Mouse (Mus musculus) naive thymus-derived CD4-positive, alpha-beta T cell, adult 2 months (primary cell): ENCODE measurements around the gene Cdk8.
"Not testable (repeated sequence)": the region's sequence is repeated elsewhere in the genome, so short reads cannot be mapped to it uniquely, and the experiment has no call there.

ENCODE experiments used
- DNase-seq: peaks from one replicate; pipeline ENCODE4 v3.0.0-alpha.2; 2011; ENCODE audit warnings: low read depth

The Cdk8 gene

DNA sequence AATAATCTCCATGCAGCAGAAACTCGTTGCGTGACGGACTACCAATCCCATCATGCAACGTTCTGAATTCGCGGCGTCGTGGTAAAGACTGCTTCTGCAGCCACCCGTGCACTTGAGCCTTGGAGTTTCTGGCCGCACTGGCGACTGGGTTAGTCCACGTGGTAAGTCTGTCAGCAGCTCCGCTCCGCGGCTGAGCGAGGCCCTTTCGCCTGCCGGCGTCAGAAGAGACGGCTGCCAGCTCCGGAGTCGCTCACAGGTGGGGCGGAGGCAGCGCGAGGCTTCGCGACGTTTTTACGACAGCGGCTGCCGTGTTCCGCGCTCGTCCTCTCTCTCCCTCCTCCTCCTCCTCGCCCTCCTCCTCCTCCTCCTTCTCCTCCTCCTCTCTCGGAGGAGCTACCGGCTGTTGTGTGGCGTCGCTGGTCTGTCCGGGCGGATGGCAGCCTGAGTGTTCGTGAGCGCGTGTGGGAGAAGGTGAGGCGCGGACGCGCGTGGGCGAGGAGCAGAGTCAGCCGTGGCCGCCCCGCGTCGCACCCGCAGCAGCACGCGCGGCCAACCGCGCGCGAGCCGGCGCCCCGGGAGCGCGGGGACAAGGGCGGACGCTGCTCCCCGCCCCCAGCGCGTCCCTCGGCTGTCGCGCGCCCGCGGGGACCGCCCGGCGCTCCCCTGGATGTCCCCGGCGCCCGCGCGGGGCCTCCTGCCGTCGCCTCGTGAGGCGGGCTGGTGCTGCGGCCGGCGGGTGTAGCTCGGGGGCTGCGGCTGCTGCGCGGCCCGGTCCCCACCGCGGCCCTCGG, at the start of gene Cdk8:
Gene Cdk8, plus strand, starts transcription at position 367 of the 791 bp plus-strand sequence.
- DNase-seq = peak; percentile 95

DNA sequence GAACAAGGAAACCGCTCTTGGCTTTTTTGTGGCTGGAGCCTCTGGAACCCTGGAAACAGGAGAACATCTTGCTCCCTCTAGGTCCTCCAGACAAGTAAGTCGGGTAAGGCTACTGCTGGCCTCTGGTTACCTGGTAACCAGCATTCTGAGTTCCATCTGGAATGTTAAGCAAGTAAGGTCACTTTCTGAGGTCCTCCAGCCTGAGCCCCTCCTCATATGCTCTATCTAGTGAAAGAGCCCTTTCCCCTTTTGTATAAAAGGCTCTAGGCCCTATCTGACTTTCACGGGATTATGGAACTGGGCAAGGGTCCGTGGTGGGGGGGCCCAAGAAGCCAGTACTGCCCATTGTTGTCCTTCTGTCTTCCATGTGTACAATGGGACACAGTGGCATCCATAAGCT, 45.8 kb upstream of the Cdk8 start, which contains the start of gene 1700001J03Rik:
Gene 1700001J03Rik, minus strand, starts transcription at position 101 of the 400 bp plus-strand sequence.
- not testable (repeated sequence) for DNase-seq

DNA sequence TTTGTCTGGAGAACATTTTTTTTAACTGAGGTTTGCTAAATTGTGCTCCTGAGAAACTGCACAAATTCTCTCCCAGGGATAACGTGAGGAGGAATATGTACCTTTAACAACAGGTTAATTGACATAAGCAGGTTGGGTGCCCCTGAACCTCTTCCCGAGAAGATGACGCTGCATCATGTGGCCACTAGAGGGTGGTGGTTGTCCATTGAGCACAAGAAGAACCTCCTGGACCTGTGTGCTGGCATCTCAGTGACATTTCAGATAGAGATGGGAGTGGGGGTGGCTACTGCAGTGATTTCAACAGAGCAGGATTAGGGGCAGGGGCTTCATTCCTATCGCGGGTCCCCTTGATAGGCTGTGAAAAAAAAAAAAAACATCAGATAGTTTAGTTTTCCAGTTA, 43.6 kb upstream of the Cdk8 start:
- DNase-seq = peak; percentile 62

DNA sequence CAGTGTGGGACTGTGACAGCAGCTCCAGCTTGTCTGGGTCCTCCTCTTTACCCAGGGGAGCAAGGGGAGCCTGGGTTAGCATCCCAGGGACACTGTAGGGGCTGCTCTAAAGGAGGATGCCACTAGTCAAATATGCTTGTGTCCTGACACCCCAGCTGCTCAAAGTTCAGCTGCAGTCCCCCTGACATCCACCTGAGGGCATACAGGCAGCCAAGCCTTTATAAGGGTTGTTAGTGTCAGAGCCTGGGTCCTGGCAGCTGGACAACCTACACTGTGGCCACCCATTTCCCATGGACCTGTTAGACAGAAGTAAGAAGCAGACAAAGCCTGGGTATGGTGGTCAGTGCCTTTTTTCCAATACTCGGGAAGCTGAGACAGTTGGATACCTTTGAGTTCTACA, 42.9 kb upstream of the Cdk8 start:
- no peak for DNase-seq

DNA sequence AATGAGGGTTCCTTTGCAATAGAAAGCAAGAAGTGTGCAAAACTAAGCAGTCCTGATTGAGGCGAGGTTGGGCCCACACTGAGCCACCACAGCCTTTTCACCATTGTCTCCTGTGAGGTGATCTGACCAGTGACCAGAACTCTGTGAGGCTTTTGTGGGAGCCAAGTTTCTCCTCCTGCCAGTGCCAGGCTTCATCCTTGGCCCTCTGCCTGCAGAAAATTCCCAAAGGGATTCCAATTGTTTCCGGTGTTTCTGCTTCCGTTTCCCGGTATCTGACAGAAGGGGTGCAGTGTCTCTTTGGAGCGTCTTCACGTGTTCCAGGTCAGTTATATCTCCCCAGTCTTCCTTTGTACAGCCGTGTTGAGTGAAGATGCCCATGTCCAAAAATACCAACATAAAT, 42.3 kb upstream of the Cdk8 start:
- no peak for DNase-seq

DNA sequence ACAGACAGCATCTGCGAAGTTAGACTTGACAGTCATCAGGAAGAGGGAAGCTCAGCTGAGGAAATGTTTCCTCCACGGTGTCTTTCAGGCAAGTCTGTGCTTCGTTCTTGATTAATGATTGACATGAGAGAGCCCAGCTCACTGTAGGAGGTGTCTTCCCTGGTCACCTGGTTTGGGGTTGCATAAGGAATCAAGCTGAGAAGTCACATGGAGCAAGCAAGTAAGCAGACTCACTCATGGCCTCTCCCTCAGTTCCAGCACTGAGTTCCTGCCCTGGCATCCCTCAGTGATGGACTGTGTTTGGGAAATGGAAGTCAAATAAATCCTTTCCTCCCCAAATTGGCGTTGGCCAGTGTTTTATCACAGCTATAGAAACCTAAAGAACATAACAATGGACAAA, 40.9 kb upstream of the Cdk8 start:
- DNase-seq = no peak

DNA sequence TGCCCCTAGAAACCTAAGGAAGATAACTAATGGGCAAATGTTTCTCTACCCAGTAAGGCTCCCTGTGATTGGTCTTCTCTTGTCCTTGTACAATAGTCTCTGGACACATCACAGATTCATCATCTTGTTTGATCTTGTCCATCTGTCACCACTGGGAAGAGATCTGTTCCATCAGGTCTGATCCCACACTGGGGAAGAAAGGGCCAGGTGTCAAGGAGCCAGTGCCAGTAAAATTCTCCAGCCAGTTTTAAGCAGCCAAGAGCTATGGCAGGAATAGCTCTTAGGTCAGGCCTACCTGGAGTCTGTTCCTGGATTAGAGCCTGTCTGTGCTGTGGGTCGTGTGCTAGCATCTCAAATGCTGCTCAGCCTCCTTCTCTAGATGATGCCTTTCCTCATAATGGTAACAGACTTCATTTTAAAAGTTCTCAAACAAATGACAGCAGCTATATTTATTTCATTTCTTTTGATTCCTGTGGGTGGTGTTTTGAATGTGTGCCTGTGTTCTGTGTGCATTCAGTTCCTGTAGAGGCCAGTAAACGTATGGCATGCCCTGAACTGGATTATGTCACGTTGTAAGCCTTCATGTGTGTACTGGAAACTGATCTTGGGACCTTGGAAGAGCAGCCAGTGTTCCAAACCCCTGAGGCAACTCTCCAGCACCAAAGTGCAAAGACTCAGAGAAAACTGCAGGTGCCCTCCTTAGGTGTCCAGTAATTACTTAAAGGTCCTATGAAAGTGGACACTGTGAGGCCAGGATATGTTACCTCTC, 40.3 kb upstream of the Cdk8 start:
- DNase-seq = no peak

DNA sequence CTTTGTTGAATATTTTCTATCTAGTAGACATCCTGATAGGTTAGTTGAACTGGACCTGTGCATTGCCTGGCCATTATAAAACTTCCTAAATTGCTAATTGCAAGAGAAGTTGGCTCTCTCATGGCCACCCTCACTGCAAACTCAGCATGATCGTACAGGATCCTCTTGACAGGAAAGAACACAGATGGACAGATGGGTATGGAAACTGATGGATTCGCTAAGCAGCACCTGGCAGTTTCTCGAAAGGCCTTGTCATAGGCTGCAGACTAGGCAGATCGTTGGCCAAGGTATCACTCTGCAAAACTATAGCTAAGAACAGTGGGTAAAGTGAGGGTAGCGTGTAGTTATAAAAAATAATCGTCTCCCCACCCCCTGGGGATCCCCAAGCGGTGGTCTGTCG, 37.7 kb upstream of the Cdk8 start:
- DNase-seq = no peak

DNA sequence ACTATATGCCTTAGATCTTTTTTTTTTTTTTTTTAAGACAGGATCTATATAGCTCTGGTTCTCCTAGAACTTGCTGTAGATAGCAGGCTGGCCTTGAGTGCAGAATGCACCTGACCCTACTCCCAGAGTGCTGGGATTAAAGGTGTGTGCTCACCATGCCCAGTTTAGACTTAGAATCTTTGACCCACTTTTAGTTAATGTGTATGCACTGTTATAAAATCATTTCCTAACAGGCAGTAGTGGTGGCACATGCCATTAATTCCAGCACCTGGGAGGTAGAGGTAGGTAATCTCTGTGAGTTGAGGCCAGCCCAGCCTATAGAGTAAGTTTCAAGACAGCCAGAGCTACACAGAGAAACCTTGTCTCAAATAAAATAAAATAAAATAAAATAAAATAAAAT, 32.0 kb upstream of the Cdk8 start:
- no peak for DNase-seq

DNA sequence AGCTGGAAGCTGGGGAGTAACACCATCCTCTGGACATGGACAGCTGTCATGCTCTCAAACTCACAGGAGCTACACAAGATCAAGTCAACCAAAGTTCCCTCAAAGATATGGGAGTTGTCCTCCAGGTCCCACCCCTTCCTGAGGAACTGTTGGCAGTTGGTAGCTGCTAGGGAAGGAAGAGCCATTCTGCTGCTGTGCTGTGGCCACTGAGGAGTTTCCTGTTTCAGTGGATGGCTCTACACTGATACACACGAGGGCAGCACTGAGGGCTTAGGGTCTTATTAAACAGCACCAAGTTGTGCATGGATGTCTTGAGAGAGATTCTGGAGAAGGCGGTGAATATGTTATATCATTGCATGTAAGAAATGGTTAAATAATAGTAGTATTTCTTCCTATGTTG, 31.5 kb upstream of the Cdk8 start:
- no peak for DNase-seq

DNA sequence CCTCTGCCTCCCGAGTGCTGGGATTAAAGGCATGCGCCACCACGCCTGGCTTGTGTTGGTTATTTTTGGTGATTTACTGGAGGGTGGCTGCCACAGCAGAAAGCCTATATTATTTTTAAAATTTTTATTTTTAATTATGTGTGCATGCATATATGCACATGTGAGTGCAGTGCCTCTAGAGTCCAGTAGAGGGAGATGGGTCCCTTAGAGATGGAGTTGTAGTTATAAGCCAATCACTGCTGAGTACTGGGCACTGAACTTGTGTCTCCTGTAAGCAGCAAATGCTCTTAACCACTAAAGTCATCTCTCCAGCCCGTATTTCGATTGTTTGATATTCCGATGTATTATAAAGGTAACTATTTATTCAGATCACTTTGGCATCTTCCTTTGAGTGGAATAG, 30.4 kb upstream of the Cdk8 start:
- no peak for DNase-seq

DNA sequence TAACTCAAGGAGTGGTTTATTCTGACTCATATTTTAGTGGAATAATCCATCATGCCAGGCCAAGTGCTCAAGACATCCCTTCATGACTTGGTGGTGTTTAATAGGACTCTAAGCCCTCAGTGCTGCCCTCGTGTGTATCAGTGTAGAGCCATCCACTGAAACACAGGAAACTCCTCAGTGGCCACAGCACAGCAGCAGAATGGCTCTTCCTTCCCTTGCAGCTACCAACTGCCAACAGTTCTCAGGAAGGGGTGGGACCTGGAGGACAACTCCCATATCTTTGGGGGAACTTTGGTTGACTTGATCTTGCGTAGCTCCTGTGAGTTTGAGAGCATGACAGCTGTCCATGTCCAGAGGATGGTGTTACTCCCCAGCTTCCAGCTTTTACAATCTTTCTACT, 27.1 kb upstream of the Cdk8 start:
- DNase-seq = no peak

DNA sequence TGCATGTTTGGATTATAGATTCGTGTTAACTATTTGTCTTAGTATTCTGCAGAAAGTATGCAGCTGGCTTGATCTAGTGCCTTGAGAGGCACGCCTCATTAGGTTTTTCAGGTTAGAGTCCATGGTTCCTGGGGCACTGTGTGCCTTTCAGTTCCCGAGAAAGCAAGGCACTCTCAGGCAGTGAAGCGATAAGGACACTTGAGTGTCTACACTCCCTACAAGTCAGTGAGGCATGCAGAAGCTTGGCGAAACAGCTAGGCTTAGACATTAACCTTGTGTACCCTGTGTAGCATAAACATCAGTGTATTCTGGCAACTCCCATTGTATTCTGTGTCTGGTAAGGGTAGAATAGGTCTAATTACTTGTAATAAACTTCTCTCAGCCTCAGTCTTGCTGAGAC, 25.5 kb upstream of the Cdk8 start:
- no peak for DNase-seq

DNA sequence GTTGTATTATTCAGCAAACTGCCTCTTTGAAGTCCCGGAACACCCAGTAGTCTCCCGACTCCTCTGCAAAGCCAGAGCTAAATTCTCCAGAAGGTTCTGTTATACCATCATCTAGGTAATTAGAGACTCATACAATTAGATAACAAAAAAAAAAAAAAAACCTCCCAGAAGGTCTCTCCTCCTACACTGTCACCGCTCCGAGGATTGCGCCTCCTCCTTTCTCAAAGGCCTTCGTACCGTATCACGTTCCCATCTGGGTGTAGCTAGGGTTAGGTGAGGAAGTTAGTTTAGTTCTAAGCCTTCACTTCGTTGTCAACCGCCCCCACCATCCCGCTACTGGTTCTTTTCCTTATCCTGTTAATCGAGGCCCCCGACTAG, 10.5 kb upstream of the Cdk8 start:
- DNase-seq = no peak

DNA sequence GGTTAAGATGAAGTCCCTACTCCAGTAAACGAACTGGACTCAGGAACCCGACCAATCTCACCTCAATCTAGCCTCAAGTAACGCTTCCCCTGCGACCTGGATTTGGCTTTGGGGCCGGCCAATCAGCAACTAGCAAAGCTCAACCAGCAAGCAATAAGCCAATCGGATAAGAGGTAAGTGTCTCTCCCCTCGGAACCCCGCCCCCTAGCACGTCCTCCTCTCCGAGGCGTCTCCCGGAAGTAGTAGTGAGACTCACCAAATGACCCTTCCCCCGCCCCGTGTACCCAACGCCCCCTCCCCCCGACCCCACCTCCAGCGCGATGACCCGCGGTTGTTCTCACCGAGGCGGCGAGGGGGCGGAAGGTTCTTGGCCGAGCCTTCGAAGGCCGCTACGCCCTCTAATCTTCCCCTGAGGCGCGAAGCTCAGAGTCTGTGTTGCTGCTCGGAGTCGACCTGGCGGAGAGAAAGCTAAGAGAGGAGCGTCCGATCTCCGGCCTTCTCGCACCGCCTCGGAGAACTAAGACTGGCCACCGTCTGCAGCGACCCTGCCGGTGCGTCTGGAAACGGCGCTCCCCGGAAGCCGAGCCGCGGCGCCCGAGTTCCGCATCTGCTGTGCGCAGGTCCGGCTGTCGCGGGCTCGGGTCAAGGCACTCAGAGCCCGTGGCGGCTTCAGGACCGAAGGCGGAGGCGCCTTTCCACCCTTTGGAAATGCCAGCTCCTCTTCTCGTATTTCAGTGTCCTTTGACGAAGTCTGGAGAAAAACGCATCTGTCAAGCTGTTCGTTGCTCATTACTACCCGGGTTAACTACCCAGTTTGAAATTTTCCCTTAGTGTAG, 9.9 kb upstream of the Cdk8 start, which contains the start of gene Rnf6:
Gene Rnf6, minus strand, starts transcription at position 677 of the 836 bp plus-strand sequence.
- peak; percentile 93 for DNase-seq

DNA sequence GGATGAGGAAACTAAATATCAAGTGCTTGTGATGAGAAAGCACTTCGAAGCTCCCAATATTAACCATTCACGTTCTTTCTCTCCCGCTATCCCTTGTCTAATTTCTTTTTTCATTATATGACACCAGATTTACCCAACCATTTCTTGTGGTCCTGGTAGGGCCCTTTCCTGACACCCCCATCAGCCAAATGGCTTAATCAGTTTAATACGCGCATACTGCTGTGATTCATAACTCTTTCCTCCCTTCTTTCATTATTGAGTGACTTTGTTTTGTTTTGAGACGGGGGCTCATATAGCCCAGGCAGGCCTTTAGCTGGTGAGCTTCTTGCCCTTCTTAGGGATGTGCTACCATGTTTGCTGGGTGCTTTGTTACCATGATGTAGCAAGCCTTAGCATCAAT, 9.3 kb upstream of the Cdk8 start:
- no peak for DNase-seq

DNA sequence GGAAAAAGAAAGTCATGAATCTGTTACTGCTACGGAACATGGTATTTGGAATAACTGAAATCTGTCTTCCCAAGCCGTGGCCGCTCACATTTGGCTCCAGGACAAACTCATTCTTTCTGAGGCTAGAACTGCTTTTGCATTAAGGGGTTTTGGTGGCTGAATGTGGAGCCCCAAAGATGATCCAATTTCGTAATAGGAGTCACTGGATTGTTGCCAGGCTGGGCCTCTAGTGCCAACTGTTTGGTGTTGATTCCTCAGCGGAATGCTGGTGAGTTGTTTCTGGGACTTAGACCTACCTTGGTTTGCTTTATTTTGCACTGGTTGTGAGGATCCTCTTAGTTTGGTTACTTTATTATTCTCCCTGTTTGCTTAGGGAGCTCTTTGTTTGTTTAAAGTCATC, 7.2 kb upstream of the Cdk8 start:
- no peak for DNase-seq

DNA sequence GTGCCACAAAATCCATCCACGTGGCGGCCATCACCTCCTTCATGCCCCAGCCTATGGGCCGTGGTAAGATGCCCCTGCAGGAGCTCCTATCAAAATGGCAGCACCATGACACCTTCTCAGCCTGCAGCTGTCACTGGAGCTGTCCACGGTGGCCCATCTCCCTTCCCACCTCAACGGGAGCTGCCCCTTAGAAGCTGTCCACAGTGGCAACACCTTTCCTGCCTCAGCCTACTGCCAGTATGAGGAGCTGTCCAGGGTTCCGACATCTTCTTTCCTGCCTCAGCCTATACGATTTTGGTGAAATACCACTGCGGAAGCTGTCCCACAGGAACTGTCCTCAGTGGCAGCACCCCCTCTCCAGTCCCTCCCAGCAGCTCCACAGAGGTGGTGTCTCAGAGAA, 3.5 kb upstream of the Cdk8 start:
- DNase-seq = no peak

DNA sequence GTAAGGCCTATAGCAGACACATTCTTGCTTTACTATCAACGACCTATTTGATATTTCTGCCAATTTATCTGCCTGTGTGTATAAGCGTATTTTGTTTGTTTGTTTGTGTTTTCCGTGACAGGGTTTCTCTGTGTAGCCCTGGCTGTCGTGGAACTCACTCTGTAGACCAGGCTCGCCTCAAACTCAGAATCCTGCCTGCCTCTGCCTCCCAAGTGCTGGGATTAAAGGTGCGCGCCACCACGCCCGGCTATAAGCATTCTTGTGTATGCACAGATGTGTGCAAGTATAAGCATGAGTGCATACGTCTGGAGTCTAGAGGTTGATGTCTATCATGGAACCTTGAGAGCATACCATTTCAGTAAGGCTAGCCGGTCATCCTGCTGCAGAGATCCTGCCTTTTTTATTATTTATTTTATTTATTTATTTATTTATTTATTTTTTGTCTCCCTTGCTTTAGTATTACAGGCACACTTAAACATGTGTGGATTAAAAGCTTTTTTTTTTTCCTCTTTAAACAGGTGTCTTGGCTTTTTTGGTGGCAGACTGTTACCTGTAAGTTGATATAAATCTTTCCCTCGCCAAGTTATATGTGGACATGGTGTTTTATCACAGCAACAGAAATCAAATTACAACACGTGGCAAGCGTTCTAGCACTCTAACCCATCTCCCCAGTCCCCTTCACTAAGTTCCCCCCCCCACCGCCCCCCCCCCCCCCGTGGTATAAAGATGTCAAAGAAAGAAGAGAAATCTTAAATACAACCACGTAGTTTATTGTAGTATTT, 970 bp upstream of the Cdk8 start:
- DNase-seq = no peak

DNA sequence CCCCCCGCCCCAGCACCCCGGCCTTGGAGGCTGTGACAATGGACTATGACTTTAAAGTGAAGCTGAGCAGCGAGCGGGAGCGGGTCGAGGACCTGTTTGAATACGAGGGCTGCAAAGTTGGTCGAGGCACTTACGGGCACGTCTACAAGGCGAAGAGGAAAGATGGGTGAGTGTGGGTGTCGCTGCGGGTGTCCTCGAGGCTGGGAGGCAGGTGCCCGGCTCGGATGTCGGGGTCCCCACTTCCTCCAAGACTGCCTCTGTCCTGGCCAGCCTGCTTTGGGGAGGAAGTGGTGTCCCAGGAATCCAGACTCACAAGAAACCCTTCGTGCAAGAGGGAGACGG, 596 bp downstream of the Cdk8 start:
- DNase-seq = no peak

DNA sequence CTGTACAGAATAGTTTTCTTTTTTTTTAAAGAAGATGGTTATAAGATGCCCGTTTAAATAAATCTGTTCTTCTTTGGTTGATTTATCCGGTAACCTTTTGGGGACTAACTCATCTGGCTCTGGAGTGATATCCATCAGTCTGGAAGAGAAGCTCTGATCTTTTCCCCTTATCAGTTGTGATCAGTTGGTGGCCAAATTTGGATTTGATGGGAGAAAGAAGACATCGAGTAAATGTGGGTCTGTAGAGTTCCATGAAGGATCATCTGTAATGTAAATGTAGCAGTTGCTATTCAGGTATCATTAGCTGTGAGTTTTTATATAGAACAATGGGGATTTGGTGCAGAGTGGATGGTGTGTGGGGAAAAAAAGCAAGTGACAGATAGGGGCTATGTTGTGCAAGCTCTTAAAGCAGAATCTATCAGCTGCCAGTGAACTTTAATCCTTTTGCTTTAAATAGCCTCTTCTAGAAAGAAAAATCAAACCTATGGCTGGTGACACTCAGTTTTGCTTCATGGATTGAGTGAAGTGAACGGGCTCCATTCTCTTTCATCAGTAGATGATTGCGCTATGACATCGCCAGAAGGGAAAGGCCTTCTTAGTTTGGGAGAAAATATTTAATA, 1.1 kb downstream of the Cdk8 start:
- no peak for DNase-seq
